Mouse (Mus musculus): ENCODE measurements around the gene 1700003E16Rik. TPM values are rescaled to one million over a fixed set of nuclear protein-coding genes. Genes with fewer than 3 reads are reported as not detected.

Gene 1700003E16Rik
- total and polyA plus RNA-seq, 3 experiments, result 0.15 to 0.50 TPM; not detected in 1

GRCm38 (mm10) chr6:83175996-83176395 is 19.8 kb downstream of the 1700003E16Rik start:
- TF ChIP-seq JUND (IDR thresholded peaks at IDR 0.05; ENCODE audit: low read depth, low read length) (no peak), E2F4 (IDR thresholded peaks at IDR 0.05; ENCODE audit: borderline replicate concordance, low read depth, low read length) (no peak), MAZ (IDR thresholded peaks at IDR 0.05; ENCODE audit: low read depth, low read length) (no peak), CHD1 (IDR thresholded peaks at IDR 0.05; ENCODE audit: low read depth, low read length) (no peak), POLR2A (IDR thresholded peaks at IDR 0.05; ENCODE audit: control insufficient read depth in 1 of 2, insufficient read depth in 1 of 2, low read depth in 1 of 2, low read length in 2 of 2, poor library complexity in 1 of 2) (no peak), CTCF (IDR thresholded peaks at IDR 0.05 in 2 of 3, conservative IDR thresholded peaks at IDR 0.05 in 1 of 3; ENCODE audit: control insufficient read depth in 1 of 3, insufficient read depth in 1 of 3, low read depth in 2 of 3, low read length in 3 of 3, poor library complexity in 1 of 3, severe bottlenecking in 1 of 3) (no peak), TCF12 (IDR thresholded peaks at IDR 0.05; ENCODE audit: low read depth, low read length) (no peak), BHLHE40 (IDR thresholded peaks at IDR 0.05; ENCODE audit: borderline replicate concordance, low read depth, low read length) (no peak), UBTF (IDR thresholded peaks at IDR 0.05; ENCODE audit: borderline replicate concordance, insufficient read depth, low read depth, low read length) (no peak), ZNF384 (IDR thresholded peaks at IDR 0.05; ENCODE audit: low read depth, low read length) (no peak), SMC3 (IDR thresholded peaks at IDR 0.05; ENCODE audit: low read depth, low read length) (no peak), MXI1 (IDR thresholded peaks at IDR 0.05; ENCODE audit: low read depth, low read length) (no peak), ELF1 (IDR thresholded peaks at IDR 0.05; ENCODE audit: low read depth, low read length) (no peak), TBP (IDR thresholded peaks at IDR 0.05; ENCODE audit: low read depth, low read length) (no peak), MYB (IDR thresholded peaks at IDR 0.05; ENCODE audit: low read depth, low read length) (no peak), ZKSCAN1 (IDR thresholded peaks at IDR 0.05; ENCODE audit: low read depth, low read length) (no peak)
- H3K4me3 ChIP-seq (ENCODE audit: control insufficient read depth in 1 of 2, insufficient read depth in 1 of 2, low read depth in 2 of 2, low read length in 2 of 2), result no peak overlapping the region
- H3K36me3 ChIP-seq (ENCODE audit: control insufficient read depth in 1 of 2, insufficient read depth in 2 of 2, low read length in 2 of 2), result no peaks in the 10 kb centered on the region

GRCm38 (mm10) chr6:83179390-83180117 is 23.4 kb downstream of the 1700003E16Rik start:
- Histone ChIP-seq H3K27me3 (ENCODE audit: control insufficient read depth in 1 of 2, insufficient read depth in 2 of 2, low read length in 2 of 2) (no peaks in the 10 kb centered on the region), H3K4me1 (ENCODE audit: control insufficient read depth in 1 of 2, insufficient read depth in 2 of 2, low read length in 2 of 2) (peaks cover 0 to 5% of the 10 kb centered on the region in 2 experiments; a peak in 1 of 4 replicates), H3K79me2 (ENCODE audit: control insufficient read depth, insufficient read depth, low read length, poor library complexity) (no peaks in the 10 kb centered on the region), H3K9ac (ENCODE audit: control insufficient read depth, low read depth, low read length, poor library complexity, severe bottlenecking) (no peak overlapping the region), H3K4me3 (ENCODE audit: control insufficient read depth in 1 of 2, insufficient read depth in 1 of 2, low read depth in 2 of 2, low read length in 2 of 2) (no peak overlapping the region), H3K9me3 (replicated peaks; ENCODE audit: insufficient read depth, low read length) (no peaks in the 10 kb centered on the region), H3K36me3 (ENCODE audit: control insufficient read depth in 1 of 2, insufficient read depth in 2 of 2, low read length in 2 of 2) (no peaks in the 10 kb centered on the region; a peak in 1 of 4 replicates), H3K27ac (ENCODE audit: control insufficient read depth, low read depth, low read length) (no peak overlapping the region)
- TF ChIP-seq KAT2A (conservative IDR thresholded peaks at IDR 0.05; ENCODE audit: low read depth, low read length) (no peak), BHLHE40 (IDR thresholded peaks at IDR 0.05; ENCODE audit: borderline replicate concordance, low read depth, low read length) (no peak), MAFK (IDR thresholded peaks at IDR 0.05; ENCODE audit: borderline replicate concordance, low read depth, low read length) (no peak), RAD21 (IDR thresholded peaks at IDR 0.05; ENCODE audit: low read depth, low read length) (no peak), ZKSCAN1 (IDR thresholded peaks at IDR 0.05; ENCODE audit: low read depth, low read length) (no peak), RCOR1 (IDR thresholded peaks at IDR 0.05; ENCODE audit: low read depth, low read length) (no peak), POLR2AphosphoS2 (IDR thresholded peaks at IDR 0.05; ENCODE audit: low read length) (no peak), MAX (IDR thresholded peaks at IDR 0.05; ENCODE audit: low read length) (no peak), GABPA (IDR thresholded peaks at IDR 0.05; ENCODE audit: low read depth, low read length) (no peak), TCF12 (IDR thresholded peaks at IDR 0.05; ENCODE audit: low read depth, low read length) (no peak), ETS1 (IDR thresholded peaks at IDR 0.05; ENCODE audit: low read depth, low read length) (no peak), SMC3 (IDR thresholded peaks at IDR 0.05; ENCODE audit: low read depth, low read length) (no peak), JUND (IDR thresholded peaks at IDR 0.05; ENCODE audit: low read depth, low read length) (no peak), MXI1 (IDR thresholded peaks at IDR 0.05; ENCODE audit: low read depth, low read length) (no peak)
- DNase-seq (ENCODE audit: low read depth, low spot score), result no peak

More at GRCm38 (mm10) chr6:83175996-83176395, 19.8 kb downstream of the 1700003E16Rik start:
- no peaks in the 10 kb centered on the region for H3K9me3 ChIP-seq (replicated peaks; ENCODE audit: insufficient read depth, low read length)
- H3K4me1 ChIP-seq (ENCODE audit: control insufficient read depth in 1 of 2, insufficient read depth in 2 of 2, low read length in 2 of 2), result peaks cover 0 to 5% of the 10 kb centered on the region in 2 experiments; a peak in 1 of 4 replicates
- H3K27ac ChIP-seq (ENCODE audit: control insufficient read depth, low read depth, low read length), result no peak overlapping the region
- no peak overlapping the region for H3K9ac ChIP-seq (ENCODE audit: control insufficient read depth, low read depth, low read length, poor library complexity, severe bottlenecking)
- DNase-seq (ENCODE audit: low read depth, low spot score), result no peak
- H3K27me3 ChIP-seq (ENCODE audit: control insufficient read depth in 1 of 2, insufficient read depth in 2 of 2, low read length in 2 of 2), result no peaks in the 10 kb centered on the region
- H3K79me2 ChIP-seq (ENCODE audit: control insufficient read depth, insufficient read depth, low read length, poor library complexity), result no peaks in the 10 kb centered on the region
